Mouse (Mus musculus) kidney, adult 2 months (tissue): Measurements from ENCODE around the gene Mecom.

ENCODE experiments used
- CTCF ChIP-seq: fragments of 200-500 bp; conservative IDR thresholded peaks from 2 replicates; pipeline ENCODE4 v1.5.1; 2011; ENCODE audit warnings: low read depth, mild to moderate bottlenecking, control low read depth, low read length, moderate library complexity, mixed read lengths; ENCODE audit not compliant: insufficient read depth, insufficient read length
- POLR2A ChIP-seq: fragments of 200-500 bp; IDR thresholded peaks from one replicate; pipeline ENCODE4 v1.6.1; 2011; ENCODE audit warnings: low read depth, low read length, control low read depth

- TF ChIP-seq POLR2A (no peak), CTCF (no peak)
Measured at GRCm38 (mm10) chr3:30066519-30066918, 481.3 kb downstream of the Mecom start.
